Mouse (Mus musculus): ENCODE results near the gene Myo18a. TPM values are rescaled to one million over a fixed set of nuclear protein-coding genes. Genes with fewer than 3 reads are reported as not detected.

Gene Myo18a
- polyA plus RNA-seq, 1 experiment from 2014 or later = 21.6 TPM

- H3K4me3 ChIP-seq (ENCODE audit: low read depth, low read length) = no peak overlapping the region
- WGBS = 36% methylated on average over 3 of the region's 3 CpGs
- H3K9me3 ChIP-seq (ENCODE audit: low read length) = no peaks in the 10 kb centered on the region
- no peak overlapping the region for H3K4me2 ChIP-seq (replicated peaks; ENCODE audit: low read depth, low read length)
- no peak for TF ChIP-seq CTCF (IDR thresholded peaks at IDR 0.05)
- no peak for TF ChIP-seq EP300 (IDR thresholded peaks at IDR 0.05)
- DNase-seq (ENCODE audit: low spot score) = no peak
- no peak for ATAC-seq
- H3K27ac ChIP-seq (ENCODE audit: low read length) = no peak overlapping the region
- no peaks in the 10 kb centered on the region for H3K4me1 ChIP-seq (ENCODE audit: insufficient read depth, low read depth, low read length)
- no peak overlapping the region for H3K9ac ChIP-seq (replicated peaks; ENCODE audit: low read depth)
- no peaks in the 10 kb centered on the region for H3K27me3 ChIP-seq (replicated peaks; ENCODE audit: insufficient read depth, low read length)
- H3K36me3 ChIP-seq (ENCODE audit: insufficient read depth, low read length) = no peaks in the 10 kb centered on the region
Observed at GRCm38 (mm10) chr11:77873116-77873515, 110.1 kb downstream of the Myo18a start.

DNA sequence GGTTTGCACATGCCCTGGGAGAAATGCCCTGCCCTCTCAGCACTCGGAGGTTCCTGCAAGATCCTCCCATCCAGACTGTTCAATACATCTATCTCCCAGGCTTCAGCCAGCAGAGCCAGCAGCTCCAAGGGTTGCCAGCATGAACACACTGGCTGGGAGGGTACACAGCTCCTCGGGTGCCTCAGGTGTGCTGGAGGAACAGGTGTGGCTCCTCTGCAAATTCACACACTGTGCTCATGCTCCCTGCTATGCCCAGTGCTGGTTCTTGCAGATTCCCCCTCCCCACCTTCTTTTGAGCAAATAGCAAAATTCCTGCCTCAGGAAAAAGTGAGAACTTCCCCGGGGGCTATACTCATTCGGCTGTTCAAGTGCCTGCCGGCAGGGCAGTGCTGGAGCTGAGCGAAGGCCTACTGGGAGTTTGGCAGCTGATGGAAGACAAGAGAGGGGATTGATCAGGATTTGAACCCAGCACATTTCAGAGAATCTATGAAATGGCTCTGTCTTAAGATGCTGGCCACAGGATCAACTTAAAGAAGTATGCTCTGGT lies 111.7 kb downstream of the Myo18a start:
- Histone ChIP-seq H3K4me1 (ENCODE audit: insufficient read depth, low read depth, low read length) (no peaks in the 10 kb centered on the region), H3K27ac (ENCODE audit: low read length) (no peak overlapping the region), H3K36me3 (ENCODE audit: insufficient read depth, low read length) (no peaks in the 10 kb centered on the region), H3K4me2 (replicated peaks; ENCODE audit: low read depth, low read length) (no peak overlapping the region), H3K9me3 (ENCODE audit: low read length) (no peaks in the 10 kb centered on the region), H3K9ac (replicated peaks; ENCODE audit: low read depth) (no peak overlapping the region), H3K27me3 (replicated peaks; ENCODE audit: insufficient read depth, low read length) (no peaks in the 10 kb centered on the region), H3K4me3 (ENCODE audit: low read depth, low read length) (no peak overlapping the region)
- ATAC-seq (no peak), DNase-seq (ENCODE audit: low spot score) (no peak)
- TF ChIP-seq CTCF (IDR thresholded peaks at IDR 0.05) (no peak), EP300 (IDR thresholded peaks at IDR 0.05) (no peak)
- 48% methylated on average over 6 of the region's 6 CpGs for WGBS

DNA sequence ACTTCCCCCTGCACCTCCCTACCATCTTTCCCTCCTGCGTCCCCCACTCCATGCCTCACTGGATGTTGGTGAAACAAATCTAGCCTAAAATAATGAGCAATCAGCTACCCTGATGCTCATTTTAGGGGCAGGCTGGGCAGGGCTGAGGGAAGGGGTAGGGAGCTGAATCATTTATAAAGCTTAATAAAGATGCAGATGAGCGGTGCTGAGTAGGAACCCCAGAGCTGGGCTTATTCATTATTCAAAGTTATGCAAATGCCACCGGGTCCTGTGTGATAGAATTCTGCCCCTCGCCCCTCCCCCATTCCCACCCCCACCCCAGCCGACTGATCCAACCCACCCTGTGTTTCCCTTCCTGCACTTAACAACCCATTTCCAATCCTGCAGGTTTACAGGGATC lies 112.2 kb downstream of the Myo18a start:
- DNase-seq (ENCODE audit: low spot score) (no peak), ATAC-seq (no peak)
- H3K4me1 ChIP-seq (ENCODE audit: insufficient read depth, low read depth, low read length) = no peaks in the 10 kb centered on the region
- H3K4me2 ChIP-seq (replicated peaks; ENCODE audit: low read depth, low read length) = no peak overlapping the region
- H3K9ac ChIP-seq (replicated peaks; ENCODE audit: low read depth) = no peak overlapping the region
- no peak overlapping the region for H3K27ac ChIP-seq (ENCODE audit: low read length)
- TF ChIP-seq CTCF (IDR thresholded peaks at IDR 0.05) (no peak), EP300 (IDR thresholded peaks at IDR 0.05) (no peak)
- H3K9me3 ChIP-seq (ENCODE audit: low read length) = no peaks in the 10 kb centered on the region
- no peaks in the 10 kb centered on the region for H3K36me3 ChIP-seq (ENCODE audit: insufficient read depth, low read length)
- WGBS = 64% methylated on average over 5 of the region's 5 CpGs
- no peaks in the 10 kb centered on the region for H3K27me3 ChIP-seq (replicated peaks; ENCODE audit: insufficient read depth, low read length)
- H3K4me3 ChIP-seq (ENCODE audit: low read depth, low read length) = no peak overlapping the region

GRCm38 (mm10) chr11:77875847-77876759 lies 113.1 kb downstream of the Myo18a start:
- Histone ChIP-seq H3K9ac (replicated peaks; ENCODE audit: low read depth) (no peak overlapping the region), H3K36me3 (ENCODE audit: insufficient read depth, low read length) (no peaks in the 10 kb centered on the region), H3K4me1 (ENCODE audit: insufficient read depth, low read depth, low read length) (no peaks in the 10 kb centered on the region), H3K4me2 (replicated peaks; ENCODE audit: low read depth, low read length) (no peak overlapping the region), H3K9me3 (ENCODE audit: low read length) (no peaks in the 10 kb centered on the region), H3K27me3 (replicated peaks; ENCODE audit: insufficient read depth, low read length) (no peaks in the 10 kb centered on the region), H3K27ac (ENCODE audit: low read length) (no peak overlapping the region), H3K4me3 (ENCODE audit: low read depth, low read length) (no peak overlapping the region)
- WGBS = 55% methylated on average over 26 of the region's 26 CpGs
- DNase-seq (ENCODE audit: low spot score) (no peak), ATAC-seq (no peak)
- TF ChIP-seq EP300 (IDR thresholded peaks at IDR 0.05) = no peak
- no peak for TF ChIP-seq CTCF (IDR thresholded peaks at IDR 0.05)

DNA sequence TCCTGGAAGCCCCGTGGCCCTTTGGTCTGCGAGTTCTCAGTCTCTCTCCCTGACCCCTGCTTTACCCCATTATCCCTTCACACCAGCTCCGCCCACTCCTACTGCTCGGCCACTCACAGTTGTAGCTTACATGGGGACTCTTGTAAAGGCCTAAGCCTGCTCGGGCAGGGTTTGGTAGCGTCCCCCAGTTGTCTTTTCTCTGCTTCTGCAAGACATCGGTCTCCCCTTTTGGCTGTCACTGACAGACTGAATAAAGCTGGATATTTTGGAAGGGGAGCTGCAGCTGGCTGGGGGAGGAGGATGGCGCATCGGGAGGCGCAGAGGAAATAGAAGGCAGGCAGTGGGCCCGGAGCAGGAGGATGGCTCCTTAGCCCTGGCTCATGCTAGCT lies 113.7 kb downstream of the Myo18a start:
- no peak for ATAC-seq
- H3K27ac ChIP-seq (ENCODE audit: low read length) = no peak overlapping the region
- WGBS = 51% methylated on average over 11 of the region's 11 CpGs

GRCm38 (mm10) chr11:77884524-77885245 lies 121.6 kb downstream of the Myo18a start:
- Histone ChIP-seq H3K27ac (ENCODE audit: low read length) (no peak overlapping the region), H3K36me3 (ENCODE audit: insufficient read depth, low read length) (no peaks in the 10 kb centered on the region), H3K9me3 (ENCODE audit: low read length) (no peaks in the 10 kb centered on the region), H3K9ac (replicated peaks; ENCODE audit: low read depth) (no peak overlapping the region), H3K4me1 (ENCODE audit: insufficient read depth, low read depth, low read length) (no peaks in the 10 kb centered on the region), H3K27me3 (replicated peaks; ENCODE audit: insufficient read depth, low read length) (no peaks in the 10 kb centered on the region), H3K4me2 (replicated peaks; ENCODE audit: low read depth, low read length) (no peak overlapping the region), H3K4me3 (ENCODE audit: low read depth, low read length) (no peak overlapping the region)
- TF ChIP-seq EP300 (IDR thresholded peaks at IDR 0.05) (no peak), CTCF (IDR thresholded peaks at IDR 0.05) (no peak)
- DNase-seq (ENCODE audit: low spot score) = no peak
- 48% methylated on average over 10 of the region's 10 CpGs for WGBS
- no peak for ATAC-seq

More for the DNA sequence above, 113.7 kb downstream of the Myo18a start:
- Histone ChIP-seq H3K4me2 (replicated peaks; ENCODE audit: low read depth, low read length) (no peak overlapping the region), H3K9ac (replicated peaks; ENCODE audit: low read depth) (no peak overlapping the region), H3K27me3 (replicated peaks; ENCODE audit: insufficient read depth, low read length) (no peaks in the 10 kb centered on the region), H3K9me3 (ENCODE audit: low read length) (no peaks in the 10 kb centered on the region), H3K36me3 (ENCODE audit: insufficient read depth, low read length) (no peaks in the 10 kb centered on the region), H3K4me3 (ENCODE audit: low read depth, low read length) (no peak overlapping the region), H3K4me1 (ENCODE audit: insufficient read depth, low read depth, low read length) (no peaks in the 10 kb centered on the region)
- DNase-seq (ENCODE audit: low spot score) = no peak
- TF ChIP-seq CTCF (IDR thresholded peaks at IDR 0.05) (no peak), EP300 (IDR thresholded peaks at IDR 0.05) (no peak)

Data from lung, postnatal 0 days (tissue).